Mouse (Mus musculus) heart, embryonic 11.5 days (tissue): ENCODE results near the gene Tgm1. TPM values are rescaled to one million over a fixed set of nuclear protein-coding genes. Genes with fewer than 3 reads are reported as not detected.

Source experiments
- ATAC-seq: fragments of 200-750 bp; cut with Nextera tagmentation; replicated peaks from 2 replicates; pipeline ENCODE4 v1.8.0; 2017; ENCODE audit warnings: moderate library complexity; ENCODE audit not compliant: insufficient number of reproducible peaks, low FRiP score, low TSS enrichment
- H3K27ac ChIP-seq: fragments of 300-500 bp; sonication (generic); 2 replicates; pipeline ENCODE4 v1.5.1; 2014; ENCODE audit warnings: mild to moderate bottlenecking, low read depth, low read length
- H3K27me3 ChIP-seq: fragments of 300-500 bp; sonication (generic); 2 replicates; pipeline ENCODE4 v1.6.1; 2014; ENCODE audit warnings: mild to moderate bottlenecking, low read length, mixed read lengths; ENCODE audit not compliant: control insufficient read depth, insufficient read depth
- H3K36me3 ChIP-seq: fragments of 300-500 bp; sonication (generic); 2 replicates; pipeline ENCODE4 v1.6.1; 2014; ENCODE audit warnings: mild to moderate bottlenecking, low read length, moderate library complexity, mixed read lengths; ENCODE audit not compliant: control insufficient read depth, insufficient read depth
- H3K4me1 ChIP-seq: fragments of 300-500 bp; sonication (generic); 2 replicates; pipeline ENCODE4 v1.6.1; 2014; ENCODE audit warnings: low read length; ENCODE audit not compliant: control insufficient read depth, insufficient read depth
- H3K4me2 ChIP-seq: fragments of 300-500 bp; sonication (generic); 2 replicates; pipeline ENCODE4 v1.6.1; 2014; ENCODE audit warnings: mild to moderate bottlenecking, moderate library complexity
- H3K4me3 ChIP-seq: fragments of 300-500 bp; sonication (generic); 2 replicates; pipeline ENCODE4 v1.5.1; 2014; ENCODE audit warnings: low read depth, low read length
- H3K9ac ChIP-seq: fragments of 300-500 bp; sonication (generic); 2 replicates; pipeline ENCODE4 v1.6.1; 2014; ENCODE audit warnings: mild to moderate bottlenecking, low read depth, low read length, moderate library complexity
- H3K9me3 ChIP-seq: fragments of 300-500 bp; sonication (generic); replicated peaks from 2 replicates; pipeline ENCODE4 v1.6.1; 2016; ENCODE audit warnings: low read length; ENCODE audit not compliant: control insufficient read depth
- WGBS: fragments of 180-500 bp; shearing (Covaris S2); extraction: QIAGEN DNeasy Blood & Tissue Kit; methylation state at CpG from one replicate; pipeline ENCODE4 v1.1.7; 2014; ENCODE audit not compliant: insufficient replicate concordance; 5-methylcytosine and 5-hydroxymethylcytosine counted together
- polyA plus RNA-seq: library from polyadenylated mRNA; unstranded; fragments of >200 nt; fragmentation: Nextera tagmentation; extraction: Ambion mirVana; gene quantifications from 2 replicates; pipeline ENCODE4 v1.2.1, GENCODE M21; 2014

The Tgm1 gene
- polyA plus RNA-seq, 1 experiment from 2014 or later: 0.30 TPM

GRCm38 (mm10) chr14:55721076-55721475 lies 7.3 kb upstream of the Tgm1 start:
- Histone ChIP-seq H3K27me3 (no peaks in the 10 kb centered on the region), H3K27ac (no peak overlapping the region), H3K4me2 (peak overlapping the region; percentile 65), H3K9me3 (no peaks in the 10 kb centered on the region), H3K4me1 (no peaks in the 10 kb centered on the region), H3K36me3 (peaks cover 12% of the 10 kb centered on the region), H3K9ac (peak overlapping the region; percentile 81), H3K4me3 (no peak overlapping the region)
- 77% methylated on average over 6 of the region's 6 CpGs for WGBS
- ATAC-seq: no peak

- no peak overlapping the region for H3K9ac ChIP-seq
- peaks cover 12% of the 10 kb centered on the region for H3K36me3 ChIP-seq
- 90% methylated on average over 12 of the region's 12 CpGs for WGBS
- no peaks in the 10 kb centered on the region for H3K4me1 ChIP-seq
- no peak overlapping the region for H3K27ac ChIP-seq
- no peaks in the 10 kb centered on the region for H3K9me3 ChIP-seq
- no peak overlapping the region for H3K4me3 ChIP-seq
- no peak for ATAC-seq
- no peak overlapping the region; the same call in 1 of the 2 replicates for H3K4me2 ChIP-seq
- H3K27me3 ChIP-seq: no peaks in the 10 kb centered on the region
Observed at GRCm38 (mm10) chr14:55720666-55721065, 6.9 kb upstream of the Tgm1 start.

- WGBS: 82% methylated on average over 6 of the region's 6 CpGs
Observed at GRCm38 (mm10) chr14:55719737-55720136, 6.0 kb upstream of the Tgm1 start.

GRCm38 (mm10) chr14:55716884-55717283 lies 3.2 kb upstream of the Tgm1 start:
- peaks cover 12% of the 10 kb centered on the region for H3K36me3 ChIP-seq
- peaks cover 19% of the 10 kb centered on the region for H3K27me3 ChIP-seq
- no peak overlapping the region for H3K4me2 ChIP-seq
- ATAC-seq: no peak
- H3K9me3 ChIP-seq: no peaks in the 10 kb centered on the region
- WGBS: 75% methylated on average over 8 of the region's 8 CpGs
- no peak overlapping the region for H3K27ac ChIP-seq
- H3K4me3 ChIP-seq: no peak overlapping the region
- peaks cover 8% of the 10 kb centered on the region; the same call in 1 of the 2 replicates for H3K4me1 ChIP-seq
- H3K9ac ChIP-seq: no peak overlapping the region

More at GRCm38 (mm10) chr14:55719737-55720136, 6.0 kb upstream of the Tgm1 start:
- no peaks in the 10 kb centered on the region for H3K4me1 ChIP-seq
- peaks cover 12% of the 10 kb centered on the region for H3K36me3 ChIP-seq
- no peak for ATAC-seq
- no peak overlapping the region for H3K4me2 ChIP-seq
- no peak overlapping the region for H3K9ac ChIP-seq
- H3K9me3 ChIP-seq: no peaks in the 10 kb centered on the region
- no peak overlapping the region for H3K4me3 ChIP-seq
- H3K27ac ChIP-seq: no peak overlapping the region
- no peaks in the 10 kb centered on the region for H3K27me3 ChIP-seq

GRCm38 (mm10) chr14:55716271-55716670 lies 2.5 kb upstream of the Tgm1 start:
- no peak overlapping the region for H3K27ac ChIP-seq
- peaks cover 12% of the 10 kb centered on the region for H3K36me3 ChIP-seq
- WGBS: 82% methylated on average over 6 of the region's 6 CpGs
- no peak overlapping the region for H3K4me2 ChIP-seq
- peaks cover 25% of the 10 kb centered on the region for H3K27me3 ChIP-seq
- H3K9me3 ChIP-seq: no peaks in the 10 kb centered on the region
- no peak for ATAC-seq
- no peak overlapping the region for H3K4me3 ChIP-seq
- H3K4me1 ChIP-seq: peaks cover 8% of the 10 kb centered on the region; the same call in 1 of the 2 replicates
- no peak overlapping the region for H3K9ac ChIP-seq

GRCm38 (mm10) chr14:55714893-55715292 lies 1.2 kb upstream of the Tgm1 start:
- ATAC-seq: no peak
- H3K4me3 ChIP-seq: no peak overlapping the region
- 35% methylated on average over 6 of the region's 6 CpGs for WGBS

GRCm38 (mm10) chr14:55713007-55713728 lies 558 bp downstream of the Tgm1 start:
- ATAC-seq: no peak
- peaks cover 8% of the 10 kb centered on the region; the same call in 1 of the 2 replicates for H3K4me1 ChIP-seq
- peaks cover 5% of the 10 kb centered on the region for H3K36me3 ChIP-seq
- peaks cover 27% of the 10 kb centered on the region for H3K27me3 ChIP-seq
- H3K9me3 ChIP-seq: no peaks in the 10 kb centered on the region
- 15% methylated on average over 24 of the region's 25 CpGs for WGBS
- no peak overlapping the region for H3K27ac ChIP-seq
- H3K9ac ChIP-seq: no peak overlapping the region
- peak overlapping the region; percentile 62 for H3K4me2 ChIP-seq
- H3K4me3 ChIP-seq: peak overlapping the region; percentile 28

More at GRCm38 (mm10) chr14:55714893-55715292, 1.2 kb upstream of the Tgm1 start:
- H3K36me3 ChIP-seq: peaks cover 8% of the 10 kb centered on the region
- no peaks in the 10 kb centered on the region for H3K9me3 ChIP-seq
- peaks cover 27% of the 10 kb centered on the region for H3K27me3 ChIP-seq
- no peak overlapping the region for H3K4me2 ChIP-seq
- H3K4me1 ChIP-seq: peaks cover 8% of the 10 kb centered on the region; the same call in 1 of the 2 replicates
- H3K27ac ChIP-seq: no peak overlapping the region
- H3K9ac ChIP-seq: no peak overlapping the region

- Histone ChIP-seq H3K27me3 (peaks cover 27% of the 10 kb centered on the region), H3K4me2 (no peak overlapping the region), H3K9me3 (no peaks in the 10 kb centered on the region), H3K4me3 (no peak overlapping the region), H3K27ac (no peak overlapping the region), H3K4me1 (peaks cover 8% of the 10 kb centered on the region; the same call in 1 of the 2 replicates), H3K9ac (no peak overlapping the region), H3K36me3 (no peaks in the 10 kb centered on the region)
- ATAC-seq: no peak
- 65% methylated on average over 7 of the region's 7 CpGs for WGBS
Observed at GRCm38 (mm10) chr14:55711786-55712185, 1.9 kb downstream of the Tgm1 start.

GRCm38 (mm10) chr14:55709509-55709908 lies 4.2 kb downstream of the Tgm1 start:
- Histone ChIP-seq H3K27me3 (peaks cover 27% of the 10 kb centered on the region), H3K4me1 (peaks cover 8% of the 10 kb centered on the region; the same call in 1 of the 2 replicates), H3K9ac (no peak overlapping the region), H3K9me3 (no peaks in the 10 kb centered on the region), H3K4me2 (no peak overlapping the region), H3K27ac (no peak overlapping the region), H3K36me3 (no peaks in the 10 kb centered on the region), H3K4me3 (no peak overlapping the region)
- no peak for ATAC-seq
- WGBS: 77% methylated on average over 4 of the region's 4 CpGs
